Mouse (Mus musculus): ENCODE data around the gene Mcu. TPM values are rescaled to one million over a fixed set of nuclear protein-coding genes. Genes with fewer than 3 reads are reported as not detected.
A peak's percentile ranks its signal among the peaks of the same experiment; 100 is the strongest.

Gene Mcu
- 26.2 and 26.9 TPM in 2 replicates for polyA plus RNA-seq (2014; fragmentation: Nextera tagmentation; extraction: Ambion mirVana)

GRCm38 (mm10) chr10:59616522-59616921 is at the start of gene Mcu:
TSS of gene Mcu (minus strand) at chr10:59616692.
- peak within 1 kb of the TSS; percentile 86 for H3K27ac ChIP-seq (ENCODE audit: low read depth, low read length)
- H3K4me1 ChIP-seq (ENCODE audit: control insufficient read depth, insufficient read depth, low read length): peaks cover 6% of the 10 kb centered on the region; the same call in 1 of the 2 replicates
- DNase-seq (ENCODE audit: low spot score) (peak; percentile 95), ATAC-seq (ENCODE audit: insufficient read depth, low FRiP score, low TSS enrichment) (peak; percentile 100)
- H3K9me3 ChIP-seq (ENCODE audit: control insufficient read depth, low read length): no peaks in the 10 kb centered on the region
- WGBS: under 1% methylated on average over 35 of the region's 36 CpGs
- peak within 1 kb of the TSS; percentile 86 for H3K4me2 ChIP-seq (ENCODE audit: low read depth)
- H3K27me3 ChIP-seq (ENCODE audit: control insufficient read depth, insufficient read depth, low read length): no peaks in the 10 kb centered on the region
- H3K9ac ChIP-seq (ENCODE audit: low read length): peak within 1 kb of the TSS; percentile 95
- no peaks in the 10 kb centered on the region for H3K36me3 ChIP-seq (ENCODE audit: control insufficient read depth, insufficient read depth, low read length)
- H3K4me3 ChIP-seq (ENCODE audit: low read depth, low read length): peak within 1 kb of the TSS; percentile 89

DNA sequence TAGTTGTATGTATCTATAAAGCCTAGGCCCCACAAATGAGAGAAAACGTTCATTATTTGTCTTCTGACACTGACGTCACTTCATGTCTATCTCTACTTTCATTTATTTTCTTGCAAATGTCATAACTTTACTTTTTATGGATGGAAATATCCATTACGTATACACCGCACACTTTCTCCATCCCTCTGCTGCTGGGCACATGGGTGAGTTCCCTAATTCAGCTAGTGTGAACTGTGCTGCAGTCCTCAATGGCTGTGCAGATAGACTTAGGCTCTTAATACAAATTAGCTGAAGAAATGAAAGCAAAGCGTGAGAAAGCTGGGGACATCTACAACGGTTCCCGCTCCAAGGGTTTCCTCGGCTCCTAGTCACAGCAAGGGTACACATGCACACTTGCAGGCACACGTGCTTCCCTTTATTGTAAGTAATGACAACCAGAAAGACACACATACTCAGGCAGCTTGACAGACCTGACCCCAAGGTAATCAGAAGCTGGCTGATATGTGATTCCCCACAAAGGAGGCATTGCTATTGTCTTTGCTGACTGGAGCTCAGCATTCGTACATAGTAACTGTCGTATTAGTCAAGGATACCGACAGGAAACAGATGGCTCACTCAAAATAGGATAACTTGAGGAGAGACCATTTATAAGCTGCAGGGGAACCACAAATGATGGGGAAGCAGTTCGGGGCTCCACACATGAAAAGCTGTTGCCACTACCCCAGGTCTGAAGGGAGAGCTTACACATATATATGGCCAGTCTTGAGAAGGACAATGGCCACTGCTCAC is 49.2 kb upstream of the Mcu start:
- DNase-seq (ENCODE audit: low spot score) (no peak), ATAC-seq (ENCODE audit: insufficient read depth, low FRiP score, low TSS enrichment) (no peak)
- WGBS: 85% methylated on average over 13 of the region's 13 CpGs
- Histone ChIP-seq H3K9me3 (ENCODE audit: control insufficient read depth, low read length) (no peaks in the 10 kb centered on the region), H3K27me3 (ENCODE audit: control insufficient read depth, insufficient read depth, low read length) (no peaks in the 10 kb centered on the region), H3K36me3 (ENCODE audit: control insufficient read depth, insufficient read depth, low read length) (no peaks in the 10 kb centered on the region), H3K4me3 (ENCODE audit: low read depth, low read length) (no peak overlapping the region), H3K4me1 (ENCODE audit: control insufficient read depth, insufficient read depth, low read length) (no peaks in the 10 kb centered on the region), H3K27ac (ENCODE audit: low read depth, low read length) (no peak overlapping the region), H3K4me2 (ENCODE audit: low read depth) (no peak overlapping the region), H3K9ac (ENCODE audit: low read length) (no peak overlapping the region)

- no peak overlapping the region for H3K27ac ChIP-seq (ENCODE audit: low read depth, low read length)
- no peaks in the 10 kb centered on the region for H3K36me3 ChIP-seq (ENCODE audit: control insufficient read depth, insufficient read depth, low read length)
- no peaks in the 10 kb centered on the region for H3K9me3 ChIP-seq (ENCODE audit: control insufficient read depth, low read length)
- no peak overlapping the region for H3K4me3 ChIP-seq (ENCODE audit: low read depth, low read length)
- no peaks in the 10 kb centered on the region for H3K4me1 ChIP-seq (ENCODE audit: control insufficient read depth, insufficient read depth, low read length)
- H3K4me2 ChIP-seq (ENCODE audit: low read depth): no peak overlapping the region
- no peaks in the 10 kb centered on the region for H3K27me3 ChIP-seq (ENCODE audit: control insufficient read depth, insufficient read depth, low read length)
- 73% methylated on average over 2 of the region's 2 CpGs for WGBS
- DNase-seq (ENCODE audit: low spot score) (no peak), ATAC-seq (ENCODE audit: insufficient read depth, low FRiP score, low TSS enrichment) (no peak)
- no peak overlapping the region for H3K9ac ChIP-seq (ENCODE audit: low read length)
These were observed 48.3 kb upstream of the Mcu start for GRCm38 (mm10) chr10:59664765-59665164.

GRCm38 (mm10) chr10:59656799-59657198 is 40.3 kb upstream of the Mcu start:
- Histone ChIP-seq H3K9ac (ENCODE audit: low read length) (no peak overlapping the region), H3K4me3 (ENCODE audit: low read depth, low read length) (no peak overlapping the region), H3K4me2 (ENCODE audit: low read depth) (no peak overlapping the region), H3K9me3 (ENCODE audit: control insufficient read depth, low read length) (no peaks in the 10 kb centered on the region), H3K4me1 (ENCODE audit: control insufficient read depth, insufficient read depth, low read length) (no peaks in the 10 kb centered on the region), H3K36me3 (ENCODE audit: control insufficient read depth, insufficient read depth, low read length) (no peaks in the 10 kb centered on the region), H3K27ac (ENCODE audit: low read depth, low read length) (no peak overlapping the region), H3K27me3 (ENCODE audit: control insufficient read depth, insufficient read depth, low read length) (no peaks in the 10 kb centered on the region)
- WGBS: 80% methylated on average over 13 of the region's 13 CpGs
- DNase-seq (ENCODE audit: low spot score) (no peak), ATAC-seq (ENCODE audit: insufficient read depth, low FRiP score, low TSS enrichment) (no peak)

DNA sequence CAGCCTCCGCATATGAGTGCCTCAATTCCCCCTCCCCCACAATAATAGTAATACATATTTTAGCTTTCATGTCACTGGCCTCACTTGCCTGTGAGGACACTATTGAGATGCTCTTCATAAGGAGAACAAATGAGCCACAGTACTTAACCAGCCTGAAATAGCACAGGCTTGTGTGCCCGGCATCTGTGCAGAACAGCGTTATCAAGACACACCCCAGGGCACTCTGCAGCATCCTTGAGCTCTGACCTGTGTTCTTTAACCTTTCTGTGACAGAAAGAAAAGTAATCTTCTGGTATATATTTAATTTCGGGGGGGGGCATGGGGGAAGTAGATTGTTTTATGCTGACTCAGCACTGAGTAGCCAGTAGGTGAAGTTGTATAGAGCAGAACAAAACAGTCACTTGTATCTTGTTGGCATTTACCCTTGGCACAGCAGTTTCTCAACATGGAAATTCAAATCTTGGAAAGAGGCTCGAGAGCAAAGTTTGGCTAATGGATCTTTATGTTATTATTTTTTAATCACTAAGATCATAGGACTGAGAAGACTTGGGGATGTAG is 30.4 kb upstream of the Mcu start:
- DNase-seq (ENCODE audit: low spot score) (no peak), ATAC-seq (ENCODE audit: insufficient read depth, low FRiP score, low TSS enrichment) (no peak)
- Histone ChIP-seq H3K4me1 (ENCODE audit: control insufficient read depth, insufficient read depth, low read length) (no peaks in the 10 kb centered on the region), H3K9me3 (ENCODE audit: control insufficient read depth, low read length) (peaks cover 3% of the 10 kb centered on the region; the same call in 1 of the 2 replicates), H3K36me3 (ENCODE audit: control insufficient read depth, insufficient read depth, low read length) (no peaks in the 10 kb centered on the region), H3K4me2 (ENCODE audit: low read depth) (no peak overlapping the region), H3K27ac (ENCODE audit: low read depth, low read length) (no peak overlapping the region), H3K27me3 (ENCODE audit: control insufficient read depth, insufficient read depth, low read length) (no peaks in the 10 kb centered on the region), H3K4me3 (ENCODE audit: low read depth, low read length) (no peak overlapping the region), H3K9ac (ENCODE audit: low read length) (no peak overlapping the region)
- 89% methylated on average over 5 of the region's 5 CpGs for WGBS

DNA sequence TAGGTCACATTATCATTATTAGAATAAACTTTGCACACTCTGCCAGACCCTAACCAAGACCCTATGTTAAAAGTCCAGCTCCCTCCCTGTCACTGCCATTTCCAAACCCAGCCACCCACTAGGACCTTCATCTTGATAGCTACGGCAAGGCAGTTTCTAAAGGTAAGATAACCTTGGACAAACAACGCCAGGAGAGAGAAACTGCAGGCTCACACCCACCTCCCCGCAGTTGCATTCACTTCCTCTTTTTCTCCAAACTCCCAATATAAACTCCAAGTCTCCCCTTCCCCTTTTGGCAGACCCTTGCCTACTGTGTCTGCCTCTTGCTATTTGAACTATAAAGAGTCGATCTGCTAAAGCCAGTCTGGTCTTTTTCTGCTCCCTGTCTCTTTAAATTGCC is 28.7 kb upstream of the Mcu start:
- Histone ChIP-seq H3K36me3 (ENCODE audit: control insufficient read depth, insufficient read depth, low read length) (no peaks in the 10 kb centered on the region), H3K9ac (ENCODE audit: low read length) (no peak overlapping the region), H3K4me1 (ENCODE audit: control insufficient read depth, insufficient read depth, low read length) (no peaks in the 10 kb centered on the region), H3K4me2 (ENCODE audit: low read depth) (no peak overlapping the region), H3K4me3 (ENCODE audit: low read depth, low read length) (no peak overlapping the region), H3K27ac (ENCODE audit: low read depth, low read length) (no peak overlapping the region), H3K9me3 (ENCODE audit: control insufficient read depth, low read length) (peaks cover under 1% of the 10 kb centered on the region; the same call in 1 of the 2 replicates), H3K27me3 (ENCODE audit: control insufficient read depth, insufficient read depth, low read length) (no peaks in the 10 kb centered on the region)
- DNase-seq (ENCODE audit: low spot score): no peak
- no peak for ATAC-seq (ENCODE audit: insufficient read depth, low FRiP score, low TSS enrichment)
- 93% methylated on average over 4 of the region's 4 CpGs for WGBS

- Histone ChIP-seq H3K36me3 (ENCODE audit: control insufficient read depth, insufficient read depth, low read length) (no peaks in the 10 kb centered on the region), H3K4me1 (ENCODE audit: control insufficient read depth, insufficient read depth, low read length) (no peaks in the 10 kb centered on the region), H3K9ac (ENCODE audit: low read length) (no peak overlapping the region), H3K4me3 (ENCODE audit: low read depth, low read length) (no peak overlapping the region), H3K4me2 (ENCODE audit: low read depth) (no peak overlapping the region), H3K27me3 (ENCODE audit: control insufficient read depth, insufficient read depth, low read length) (no peaks in the 10 kb centered on the region), H3K27ac (ENCODE audit: low read depth, low read length) (no peak overlapping the region), H3K9me3 (ENCODE audit: control insufficient read depth, low read length) (no peaks in the 10 kb centered on the region)
- ATAC-seq (ENCODE audit: insufficient read depth, low FRiP score, low TSS enrichment) (no peak), DNase-seq (ENCODE audit: low spot score) (no peak)
- 92% methylated on average over 2 of the region's 2 CpGs for WGBS
These were observed 28.2 kb upstream of the Mcu start for GRCm38 (mm10) chr10:59644710-59645109.

DNA sequence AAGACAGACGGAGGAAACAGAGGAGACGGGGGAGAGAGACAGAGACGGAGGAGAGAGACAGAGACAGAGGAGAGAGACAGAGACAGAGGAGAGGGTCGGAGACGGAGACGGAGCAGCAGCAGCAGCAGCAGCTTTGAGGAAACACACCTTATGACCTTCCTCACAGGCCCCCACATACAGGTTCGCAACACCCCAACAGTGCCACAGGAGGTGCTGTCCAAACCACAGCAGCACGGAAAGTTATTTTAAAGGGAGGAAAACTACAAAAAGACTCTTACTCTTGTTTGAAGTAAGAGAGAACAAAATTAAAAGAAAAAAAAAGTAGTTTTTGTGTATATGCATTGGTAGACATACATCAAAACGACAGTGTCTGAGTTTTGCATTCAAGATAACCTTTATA is 27.2 kb upstream of the Mcu start:
- H3K27ac ChIP-seq (ENCODE audit: low read depth, low read length): no peak overlapping the region
- WGBS: 86% methylated on average over 9 of the region's 9 CpGs
- no peak overlapping the region for H3K9ac ChIP-seq (ENCODE audit: low read length)
- no peak overlapping the region for H3K4me3 ChIP-seq (ENCODE audit: low read depth, low read length)
- no peak overlapping the region for H3K4me2 ChIP-seq (ENCODE audit: low read depth)
- H3K4me1 ChIP-seq (ENCODE audit: control insufficient read depth, insufficient read depth, low read length): no peaks in the 10 kb centered on the region
- H3K36me3 ChIP-seq (ENCODE audit: control insufficient read depth, insufficient read depth, low read length): no peaks in the 10 kb centered on the region
- ATAC-seq (ENCODE audit: insufficient read depth, low FRiP score, low TSS enrichment) (no peak), DNase-seq (ENCODE audit: low spot score) (no peak)
- no peaks in the 10 kb centered on the region for H3K27me3 ChIP-seq (ENCODE audit: control insufficient read depth, insufficient read depth, low read length)
- no peaks in the 10 kb centered on the region for H3K9me3 ChIP-seq (ENCODE audit: control insufficient read depth, low read length)

All from neural tube, embryonic 11.5 days (tissue).